Mouse (Mus musculus) urinary bladder, postnatal 14 days (tissue): ENCODE measurements around the gene Lpcat3.
A peak's percentile ranks its signal among the peaks of the same experiment; 100 is the strongest.
"Not testable (repeated sequence)": the region's sequence is repeated elsewhere in the genome, so short reads cannot be mapped to it uniquely, and the experiment has no call there.

Source experiments
- DNase-seq: peaks from one replicate; pipeline ENCODE4 v3.0.0; 2021; ENCODE audit warnings: low spot score

Gene Lpcat3

GRCm38 (mm10) chr6:124678769-124679168 is 15.9 kb downstream of the Lpcat3 start:
- DNase-seq = no peak

GRCm38 (mm10) chr6:124679486-124679885 is 16.7 kb downstream of the Lpcat3 start:
- no peak for DNase-seq

- DNase-seq = not testable (repeated sequence)
These were observed 19.5 kb downstream of the Lpcat3 start for GRCm38 (mm10) chr6:124682291-124682690.

- DNase-seq = peak; percentile 84
These were observed 21.0 kb downstream of the Lpcat3 start for GRCm38 (mm10) chr6:124683591-124684417.

GRCm38 (mm10) chr6:124685606-124686386 is 23.0 kb downstream of the Lpcat3 start:
- no peak for DNase-seq

GRCm38 (mm10) chr6:124686644-124687043 is 23.8 kb downstream of the Lpcat3 start:
- not testable (repeated sequence) for DNase-seq

- DNase-seq = no peak
These were observed 25.4 kb downstream of the Lpcat3 start for GRCm38 (mm10) chr6:124688151-124688758.

GRCm38 (mm10) chr6:124689011-124689410 is 26.2 kb downstream of the Lpcat3 start:
- DNase-seq = no peak

GRCm38 (mm10) chr6:124690517-124690916 is 27.7 kb downstream of the Lpcat3 start:
- no peak for DNase-seq

- DNase-seq = no peak
These were observed 30.6 kb downstream of the Lpcat3 start for GRCm38 (mm10) chr6:124693243-124693981.

- DNase-seq = peak; percentile 86
These were observed 31.5 kb downstream of the Lpcat3 start for GRCm38 (mm10) chr6:124694166-124694955.

GRCm38 (mm10) chr6:124696441-124697150 is 33.8 kb downstream of the Lpcat3 start:
- no peak for DNase-seq

- DNase-seq = no peak
These were observed 35.9 kb downstream of the Lpcat3 start for GRCm38 (mm10) chr6:124698751-124699150.

GRCm38 (mm10) chr6:124699366-124699765 is 36.5 kb downstream of the Lpcat3 start:
- no peak for DNase-seq

GRCm38 (mm10) chr6:124699962-124700610 is 37.3 kb downstream of the Lpcat3 start:
- DNase-seq = peak; percentile 44

GRCm38 (mm10) chr6:124701338-124701737 is 38.5 kb downstream of the Lpcat3 start:
- DNase-seq = no peak

- no peak for DNase-seq
These were observed 39.4 kb downstream of the Lpcat3 start for GRCm38 (mm10) chr6:124702102-124702783.

GRCm38 (mm10) chr6:124702784-124703103 is 39.9 kb downstream of the Lpcat3 start:
- peak; percentile 72 for DNase-seq

GRCm38 (mm10) chr6:124703789-124704188 is 41.0 kb downstream of the Lpcat3 start:
- no peak for DNase-seq
